ENCODE assay signal across 24 mouse cellular contexts in the genomic region with DNA sequence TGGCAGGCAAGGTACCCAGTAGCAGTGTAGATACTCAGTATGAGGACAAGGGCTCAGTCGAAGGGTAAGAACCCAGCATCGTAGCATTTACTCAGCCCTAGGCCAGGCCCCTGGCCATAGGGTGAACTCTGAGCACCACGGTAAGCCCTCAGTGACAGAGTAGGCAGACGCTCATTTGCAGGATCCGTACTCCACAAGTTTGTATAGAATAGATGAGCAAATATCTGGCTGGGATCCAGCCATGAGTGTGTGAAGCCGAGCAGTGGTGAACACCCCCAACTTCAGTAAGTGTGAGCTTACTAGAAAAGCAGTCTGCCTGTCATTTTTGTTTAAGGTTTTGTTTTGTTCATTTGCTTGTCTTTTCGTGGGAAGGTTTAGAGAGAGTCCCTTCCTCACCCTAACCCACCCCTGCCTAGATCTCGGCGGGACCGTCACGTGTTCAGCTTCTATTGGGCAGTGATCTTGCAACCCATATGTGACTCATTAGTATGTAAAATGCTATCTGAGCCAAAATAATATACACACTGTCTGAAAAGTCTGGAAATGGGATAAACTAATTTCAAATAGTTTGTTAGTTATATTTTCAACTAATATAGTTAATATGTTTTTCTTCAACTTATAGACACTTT.
DNase-seq lines count a peak whose midpoint lies in the region; ATAC-seq and TF ChIP-seq lines count a peak whose summit lies in the region.
"Had no signal": no experiment of that assay in that cellular context is flagged by ENCODE, and none has a peak within 500 bp of the region (broad histone marks: within the 10 kb centered on the region; RNA-seq: fewer than 3 reads in every experiment).

No protein-coding gene starts in this region.

- peak overlapping the region; percentile 40 for H3K27ac ChIP-seq in forebrain, embryonic 10.5 days
- no peak overlapping the region for H3K27ac ChIP-seq in forebrain, embryonic 11.5 days (ENCODE audit: low read depth, low read length)
- H3K27ac ChIP-seq in lung, embryonic 14.5 days (ENCODE audit: low read depth) = peak overlapping the region; percentile 63
- no peak overlapping the region for H3K27ac ChIP-seq in midbrain, embryonic 12.5 days (replicated peaks)
- H3K27ac ChIP-seq in midbrain, embryonic 11.5 days (ENCODE audit: low read depth, low read length) = no peak overlapping the region
- H3K27ac ChIP-seq in embryonic facial prominence, embryonic 14.5 days (replicated peaks; ENCODE audit: low read depth, low read length) = no peak overlapping the region
- H3K27ac ChIP-seq in hindbrain, postnatal 0 days = no peak overlapping the region
- H3K27ac ChIP-seq: heart, adult 2 months; heart, embryonic 13.5 days; hindbrain, embryonic 12.5 days; layer of hippocampus, adult 2 months had no signal

- no peak for ATAC-seq in forebrain, embryonic 11.5 days (replicated peaks; ENCODE audit: low FRiP score)
- ATAC-seq in lung, embryonic 14.5 days (ENCODE audit: insufficient read depth) = peak; percentile 85
- 0 out of 2 replicates have a peak, but pooled peaks have one; percentile 34 for ATAC-seq in midbrain, embryonic 12.5 days (ENCODE audit: low FRiP score, low read depth)
- no peak for ATAC-seq in midbrain, embryonic 11.5 days (ENCODE audit: low FRiP score)
- no peak for ATAC-seq in embryonic facial prominence, embryonic 14.5 days (ENCODE audit: low read depth)
- ATAC-seq in hindbrain, postnatal 0 days = no peak
- ATAC-seq: forebrain, postnatal 0 days; inflammation-experienced regulatory T-cells, adult 6 months; liver, postnatal 0 days had no signal

- H3K9me3 ChIP-seq in forebrain, embryonic 10.5 days = no peaks in the 10 kb centered on the region
- no peaks in the 10 kb centered on the region for H3K9me3 ChIP-seq in forebrain, embryonic 11.5 days (ENCODE audit: control insufficient read depth, low read length)
- H3K9me3 ChIP-seq in lung, embryonic 14.5 days (ENCODE audit: low read depth, low read length) = no peaks in the 10 kb centered on the region
- no peaks in the 10 kb centered on the region for H3K9me3 ChIP-seq in midbrain, embryonic 12.5 days
- no peaks in the 10 kb centered on the region for H3K9me3 ChIP-seq in midbrain, embryonic 11.5 days (ENCODE audit: control insufficient read depth, low read length)
- H3K9me3 ChIP-seq in embryonic facial prominence, embryonic 14.5 days (ENCODE audit: control insufficient read depth, low read length) = no peaks in the 10 kb centered on the region
- no peaks in the 10 kb centered on the region for H3K9me3 ChIP-seq in hindbrain, postnatal 0 days (ENCODE audit: low read length)
- H3K9me3 ChIP-seq: hindbrain, embryonic 12.5 days had no signal

- H3K4me3 ChIP-seq in forebrain, embryonic 10.5 days = no peak overlapping the region
- H3K4me3 ChIP-seq in forebrain, embryonic 11.5 days (ENCODE audit: low read depth, low read length) = no peak overlapping the region
- no peak overlapping the region for H3K4me3 ChIP-seq in lung, embryonic 14.5 days (ENCODE audit: low read depth, low read length)
- no peak overlapping the region for H3K4me3 ChIP-seq in midbrain, embryonic 12.5 days
- no peak overlapping the region for H3K4me3 ChIP-seq in midbrain, embryonic 11.5 days (ENCODE audit: low read depth, low read length)
- no peak overlapping the region for H3K4me3 ChIP-seq in embryonic facial prominence, embryonic 14.5 days (ENCODE audit: low read depth, low read length)
- H3K4me3 ChIP-seq in hindbrain, postnatal 0 days (ENCODE audit: low read length) = no peak overlapping the region
- H3K4me3 ChIP-seq: heart, adult 2 months; heart, embryonic 13.5 days; hindbrain, embryonic 12.5 days; layer of hippocampus, adult 2 months had no signal

- H3K4me1 ChIP-seq in forebrain, embryonic 10.5 days = peaks cover 24% of the 10 kb centered on the region
- H3K4me1 ChIP-seq in forebrain, embryonic 11.5 days (replicated peaks; ENCODE audit: control insufficient read depth, insufficient read depth, low read length) = 0 out of 2 replicates have a peak, but pooled peaks cover 3% of the 10 kb centered on the region
- H3K4me1 ChIP-seq in lung, embryonic 14.5 days (ENCODE audit: insufficient read depth) = peaks cover 14% of the 10 kb centered on the region
- H3K4me1 ChIP-seq in midbrain, embryonic 12.5 days = 0 out of 2 replicates have a peak, but pooled peaks cover 3% of the 10 kb centered on the region
- H3K4me1 ChIP-seq in midbrain, embryonic 11.5 days (ENCODE audit: control insufficient read depth, insufficient read depth, low read length) = no peaks in the 10 kb centered on the region; the same call in 1 of the 2 replicates
- H3K4me1 ChIP-seq in embryonic facial prominence, embryonic 14.5 days (ENCODE audit: control insufficient read depth, insufficient read depth, low read length) = peaks cover 6% of the 10 kb centered on the region; the same call in 1 of the 2 replicates
- H3K4me1 ChIP-seq in hindbrain, postnatal 0 days (ENCODE audit: insufficient read depth, low read length) = no peaks in the 10 kb centered on the region
- H3K4me1 ChIP-seq: hindbrain, embryonic 12.5 days had no signal

- TF ChIP-seq CTCF in lung, embryonic 14.5 days (IDR thresholded peaks at IDR 0.05; ENCODE audit: low read depth) = no peak
- no peak for TF ChIP-seq CTCF in hindbrain, postnatal 0 days (IDR thresholded peaks at IDR 0.05; ENCODE audit: low read depth)

- 92% methylated on average over 11 of the region's 11 CpGs for WGBS in forebrain, embryonic 10.5 days
- 79% methylated on average over 11 of the region's 11 CpGs for WGBS in forebrain, embryonic 11.5 days
- 32% methylated on average over 11 of the region's 11 CpGs for WGBS in lung, embryonic 14.5 days
- WGBS in midbrain, embryonic 12.5 days = 76% methylated on average over 11 of the region's 11 CpGs
- 78% methylated on average over 11 of the region's 11 CpGs for WGBS in midbrain, embryonic 11.5 days
- 48% methylated on average over 11 of the region's 11 CpGs for WGBS in embryonic facial prominence, embryonic 14.5 days
- WGBS in hindbrain, postnatal 0 days = 69% methylated on average over 11 of the region's 11 CpGs

- no peaks in the 10 kb centered on the region for H3K27me3 ChIP-seq in forebrain, embryonic 10.5 days (ENCODE audit: poor library complexity, severe bottlenecking)
- H3K27me3 ChIP-seq in forebrain, embryonic 11.5 days (ENCODE audit: control insufficient read depth, insufficient read depth, low read length) = no peaks in the 10 kb centered on the region
- no peaks in the 10 kb centered on the region for H3K27me3 ChIP-seq in lung, embryonic 14.5 days (ENCODE audit: insufficient read depth, low read length)
- H3K27me3 ChIP-seq in midbrain, embryonic 12.5 days = no peaks in the 10 kb centered on the region
- no peaks in the 10 kb centered on the region for H3K27me3 ChIP-seq in midbrain, embryonic 11.5 days (ENCODE audit: control insufficient read depth, insufficient read depth, low read length)
- H3K27me3 ChIP-seq in embryonic facial prominence, embryonic 14.5 days (replicated peaks; ENCODE audit: control insufficient read depth, insufficient read depth, low read length) = no peaks in the 10 kb centered on the region
- no peaks in the 10 kb centered on the region for H3K27me3 ChIP-seq in hindbrain, postnatal 0 days (ENCODE audit: insufficient read depth, low read length)
- H3K27me3 ChIP-seq: heart, embryonic 13.5 days; hindbrain, embryonic 12.5 days had no signal

- H3K4me2 ChIP-seq in forebrain, embryonic 11.5 days (ENCODE audit: low read depth, low read length, severe bottlenecking) = no peak overlapping the region
- 0 out of 2 replicates have a peak overlapping the region, but pooled peaks have one; percentile 7 for H3K4me2 ChIP-seq in lung, embryonic 14.5 days
- H3K4me2 ChIP-seq in midbrain, embryonic 12.5 days (replicated peaks) = no peak overlapping the region
- H3K4me2 ChIP-seq in midbrain, embryonic 11.5 days = no peak overlapping the region
- H3K4me2 ChIP-seq in embryonic facial prominence, embryonic 14.5 days (ENCODE audit: low read depth, low read length) = no peak overlapping the region
- no peak overlapping the region for H3K4me2 ChIP-seq in hindbrain, postnatal 0 days (ENCODE audit: low read depth, low read length)
- H3K4me2 ChIP-seq: heart, embryonic 13.5 days; hindbrain, embryonic 12.5 days; liver, embryonic 11.5 days had no signal

- H3K36me3 ChIP-seq in forebrain, embryonic 10.5 days (replicated peaks) = no peaks in the 10 kb centered on the region
- no peaks in the 10 kb centered on the region for H3K36me3 ChIP-seq in forebrain, embryonic 11.5 days (ENCODE audit: control insufficient read depth, insufficient read depth, low read length)
- H3K36me3 ChIP-seq in lung, embryonic 14.5 days (ENCODE audit: insufficient read depth) = no peaks in the 10 kb centered on the region
- no peaks in the 10 kb centered on the region for H3K36me3 ChIP-seq in midbrain, embryonic 12.5 days
- H3K36me3 ChIP-seq in midbrain, embryonic 11.5 days (ENCODE audit: control insufficient read depth, insufficient read depth, low read length) = no peaks in the 10 kb centered on the region
- H3K36me3 ChIP-seq in embryonic facial prominence, embryonic 14.5 days (ENCODE audit: control insufficient read depth, insufficient read depth, low read length) = no peaks in the 10 kb centered on the region
- H3K36me3 ChIP-seq in hindbrain, postnatal 0 days (ENCODE audit: insufficient read depth, low read length) = no peaks in the 10 kb centered on the region
- H3K36me3 ChIP-seq: heart, embryonic 13.5 days; hindbrain, embryonic 12.5 days had no signal

- no peak overlapping the region for H3K9ac ChIP-seq in forebrain, embryonic 11.5 days (ENCODE audit: low read length)
- H3K9ac ChIP-seq in lung, embryonic 14.5 days = no peak overlapping the region
- no peak overlapping the region for H3K9ac ChIP-seq in midbrain, embryonic 12.5 days (replicated peaks)
- H3K9ac ChIP-seq in midbrain, embryonic 11.5 days (ENCODE audit: low read length) = no peak overlapping the region
- no peak overlapping the region for H3K9ac ChIP-seq in embryonic facial prominence, embryonic 14.5 days (ENCODE audit: low read depth, low read length)
- H3K9ac ChIP-seq in hindbrain, postnatal 0 days (replicated peaks; ENCODE audit: low read length) = no peak overlapping the region
- H3K9ac ChIP-seq: forebrain, postnatal 0 days; heart, embryonic 13.5 days; hindbrain, embryonic 12.5 days; liver, postnatal 0 days had no signal

- no peak for DNase-seq in forebrain, embryonic 10.5 days (ENCODE audit: extremely low spot score, low spot score)
- no peak for DNase-seq in forebrain, embryonic 11.5 days (ENCODE audit: low spot score)
- peak; percentile 84 for DNase-seq in lung, embryonic 14.5 days
- no peak for DNase-seq in lung, postnatal 25 days (ENCODE audit: low spot score)
- no peak for DNase-seq in midbrain, embryonic 11.5 days (ENCODE audit: low spot score, missing footprints)
- DNase-seq in embryonic facial prominence, embryonic 14.5 days (ENCODE audit: low spot score) = peak; percentile 40
- no peak for DNase-seq in hindbrain, postnatal 0 days (ENCODE audit: low spot score)
- DNase-seq: adrenal gland, postnatal 14 days; cerebellum, adult 9-10 months; forebrain, postnatal 0 days; gastrocnemius, postnatal 25 days; heart, adult 2 months; heart, postnatal 14 days; kidney, postnatal 25 days; liver, postnatal 0 days; right cerebral cortex, postnatal 14 days; spleen, adult 18-20 months; thymus, postnatal 25 days had no signal

Comparison
In these comparisons a context has a peak if more than half of its experiments do, and no peak if none do; other contexts are left out.
1. DNase-seq: peak in lung, embryonic 14.5 days (single experiment) and embryonic facial prominence, embryonic 14.5 days (single experiment); none in forebrain, embryonic 10.5 days (single experiment), forebrain, embryonic 11.5 days (single experiment), lung, postnatal 25 days (single experiment), midbrain, embryonic 11.5 days (single experiment) and hindbrain, postnatal 0 days (single experiment).
2. H3K27ac ChIP-seq: peak in forebrain, embryonic 10.5 days (single experiment) and lung, embryonic 14.5 days (single experiment); none in forebrain, embryonic 11.5 days (single experiment), midbrain, embryonic 12.5 days (single experiment), midbrain, embryonic 11.5 days (single experiment), embryonic facial prominence, embryonic 14.5 days (single experiment) and hindbrain, postnatal 0 days (single experiment).
3. ATAC-seq: peak in lung, embryonic 14.5 days (single experiment) and midbrain, embryonic 12.5 days (single experiment); none in forebrain, embryonic 11.5 days (single experiment), midbrain, embryonic 11.5 days (single experiment), embryonic facial prominence, embryonic 14.5 days (single experiment) and hindbrain, postnatal 0 days (single experiment).